Mouse (Mus musculus) lung, adult 18-20 months (tissue): ENCODE measurements around the gene Kcnma1.

ENCODE experiments used
- DNase-seq, 2 experiments: peaks; one replicate each; pipeline ENCODE4 v3.0.0; 2022; ENCODE audit warnings: mixed read lengths in 2 of 2

The Kcnma1 gene

DNA sequence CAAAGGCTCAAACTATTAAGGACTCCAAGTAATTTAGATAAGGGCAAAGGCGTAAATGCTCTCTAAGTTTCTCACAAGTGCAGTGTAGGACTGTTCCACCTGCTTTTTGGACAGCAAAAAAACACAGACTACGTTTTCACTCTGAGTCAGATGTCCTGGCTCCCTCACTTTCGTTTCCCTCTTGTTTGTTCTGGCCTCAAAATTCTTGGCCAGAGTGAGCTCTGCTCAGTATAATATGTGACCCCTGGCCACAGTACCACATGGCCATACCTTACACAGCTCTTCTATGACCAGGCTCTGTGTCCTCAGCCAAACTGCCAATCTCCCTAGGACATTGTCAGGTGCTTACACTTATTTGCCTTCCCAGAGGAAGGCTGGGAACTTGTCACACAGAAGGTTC lies 241.6 kb downstream of the Kcnma1 start:
- DNase-seq, result no peak

DNA sequence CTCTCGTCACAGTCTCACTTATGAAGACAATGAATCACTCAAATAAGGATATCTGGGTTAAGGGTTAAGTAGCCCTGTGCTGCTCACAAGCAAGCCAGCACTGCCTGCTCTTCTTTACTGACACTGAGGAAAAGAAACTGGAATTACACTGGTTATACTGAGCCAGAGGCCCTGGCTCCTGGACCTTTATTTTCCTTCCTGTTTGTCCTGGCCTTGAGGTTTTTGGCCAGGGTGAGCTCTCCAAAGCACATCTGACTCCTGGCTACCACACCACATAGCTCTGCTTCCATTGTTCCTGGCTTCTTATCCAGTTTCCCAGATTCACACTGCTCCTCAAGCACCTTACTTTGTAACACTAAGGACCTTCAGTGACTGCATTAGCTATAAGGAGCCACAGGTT lies 242.5 kb downstream of the Kcnma1 start:
- no peak for DNase-seq

DNA sequence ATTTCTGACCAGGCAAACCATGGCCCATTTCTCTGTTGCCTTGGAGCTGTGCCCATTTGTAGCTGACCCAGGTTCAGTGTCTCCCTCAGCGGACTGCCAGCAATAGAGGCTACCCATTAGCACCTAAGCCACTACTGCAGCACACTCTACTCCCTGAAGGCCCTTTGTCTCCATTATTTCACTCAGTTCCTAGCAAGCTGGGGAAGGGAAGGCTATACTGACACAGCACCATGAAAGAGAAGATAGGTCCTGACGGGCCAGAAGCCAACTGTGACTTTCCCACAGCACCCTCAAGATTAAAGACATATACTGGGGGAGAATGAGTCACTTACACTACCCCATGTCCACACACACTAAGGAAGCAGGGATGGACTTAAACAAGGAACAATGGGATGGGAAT lies 251.8 kb downstream of the Kcnma1 start:
- no peak for DNase-seq

DNA sequence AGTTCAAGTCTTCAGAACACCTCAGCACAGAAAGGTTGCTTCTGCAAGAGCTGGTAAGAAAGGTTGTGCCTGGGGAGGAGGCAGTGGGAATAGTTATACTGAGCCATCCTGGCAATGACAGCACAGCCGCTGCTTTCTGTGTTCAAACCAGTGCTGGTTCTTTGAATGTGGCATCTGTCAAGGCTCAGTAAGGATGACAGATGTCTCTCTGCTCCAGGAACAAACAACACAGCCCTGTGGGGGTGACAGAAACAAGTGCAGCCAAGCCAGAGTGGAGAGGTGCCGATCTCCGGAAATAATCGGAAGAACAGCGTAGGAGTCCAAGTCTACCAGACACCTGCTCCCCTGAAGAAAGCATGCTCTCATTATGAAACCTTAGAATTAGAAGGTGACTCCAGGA lies 254.7 kb downstream of the Kcnma1 start:
- DNase-seq, result no peak

DNA sequence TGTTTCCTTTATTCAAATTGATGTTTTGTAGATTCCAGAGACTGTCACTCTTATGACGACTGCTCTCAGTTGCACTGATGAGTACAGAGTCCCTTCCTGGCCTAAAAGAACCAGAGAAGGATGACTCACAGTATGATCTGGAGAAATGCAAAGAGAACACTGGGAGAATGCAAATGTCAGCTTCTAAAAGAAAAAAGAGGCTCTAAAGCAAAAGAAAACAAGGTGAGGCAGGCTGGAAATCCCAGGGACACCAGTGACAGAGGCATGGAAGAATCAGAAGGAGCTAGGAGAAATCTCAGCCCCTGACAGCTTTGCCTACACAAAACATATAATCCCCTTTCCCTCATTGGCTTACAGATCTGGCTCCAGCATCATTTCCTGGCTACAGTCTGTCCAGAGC lies 255.9 kb downstream of the Kcnma1 start:
- no peak for DNase-seq

DNA sequence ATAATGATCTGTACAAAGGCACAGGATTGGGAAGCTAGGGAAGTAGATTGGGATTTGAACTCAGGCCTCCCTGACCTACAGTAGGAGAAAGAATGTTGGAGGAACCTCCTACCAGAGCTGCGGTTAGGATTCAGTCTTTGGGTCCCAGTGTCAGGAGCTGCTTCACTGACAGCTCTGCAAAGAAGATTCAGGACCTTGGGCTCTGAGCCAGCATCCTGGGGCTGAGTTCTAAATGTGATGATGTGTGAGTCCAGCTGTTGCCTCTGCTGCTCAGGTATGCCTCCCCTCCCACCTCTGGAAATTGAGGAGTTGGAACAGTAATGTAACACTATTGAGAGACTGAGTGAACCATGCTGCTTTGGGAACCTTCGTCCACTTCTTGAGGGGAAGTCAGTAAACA lies 266.3 kb downstream of the Kcnma1 start:
- no peak for DNase-seq

DNA sequence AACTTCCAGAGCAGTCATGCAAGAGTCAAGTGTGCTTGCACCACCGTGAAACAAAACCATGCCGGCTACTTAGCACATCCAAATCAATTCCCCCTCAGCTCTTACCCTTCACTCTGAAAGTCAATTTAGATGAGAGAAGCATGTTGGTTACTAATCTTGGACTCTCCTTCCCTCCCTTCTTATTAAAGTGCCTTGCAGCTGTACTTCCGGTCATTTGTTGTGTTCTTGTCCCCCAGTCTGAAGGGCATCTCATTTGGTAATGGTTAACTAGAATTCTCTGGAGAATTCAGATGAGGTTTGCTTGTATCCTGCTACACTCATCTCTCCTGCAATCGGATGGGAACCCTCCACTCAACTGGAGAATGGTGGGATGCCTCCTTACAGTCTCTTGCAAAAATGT lies 267.3 kb downstream of the Kcnma1 start:
- no peak for DNase-seq

DNA sequence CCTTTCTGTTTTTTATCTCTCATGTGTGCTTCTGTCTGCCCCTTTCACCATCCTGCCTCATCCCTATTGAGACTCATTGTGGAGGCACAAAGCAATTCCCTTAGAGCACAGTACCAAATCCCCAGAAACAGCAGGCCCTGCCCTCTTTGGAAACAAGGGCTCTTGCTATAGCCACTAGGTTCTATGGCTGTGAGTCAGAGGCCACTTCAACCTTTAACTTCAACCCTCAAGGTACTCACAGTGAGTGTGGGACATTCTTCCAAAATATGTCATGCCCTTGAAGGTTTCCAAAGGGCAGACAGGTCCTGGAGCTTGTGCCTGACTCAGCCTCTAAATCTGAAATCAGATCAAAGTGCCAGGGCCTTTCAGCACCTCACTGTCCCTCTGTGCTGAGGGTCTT lies 272.8 kb downstream of the Kcnma1 start:
- DNase-seq, result peak in 1 of 2 experiments; percentile 1

DNA sequence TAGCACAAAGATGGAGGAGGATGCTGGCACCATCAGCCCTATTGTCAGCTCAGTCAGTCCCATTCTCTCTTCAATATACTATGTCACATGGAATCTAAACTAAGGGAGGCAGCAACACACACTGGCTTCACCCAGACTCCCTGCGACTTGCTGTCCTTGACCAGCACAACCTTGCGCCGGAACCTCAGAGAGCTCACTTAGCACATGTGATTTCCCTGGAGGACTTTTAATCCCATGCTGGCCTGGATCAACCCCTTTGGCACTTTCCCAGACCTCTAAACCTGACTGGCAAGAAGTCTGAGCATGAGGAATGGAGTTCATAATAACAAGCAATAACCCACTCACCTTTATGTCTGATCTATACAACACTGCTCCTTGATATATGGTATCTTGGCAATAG lies 280.1 kb downstream of the Kcnma1 start:
- no peak for DNase-seq

DNA sequence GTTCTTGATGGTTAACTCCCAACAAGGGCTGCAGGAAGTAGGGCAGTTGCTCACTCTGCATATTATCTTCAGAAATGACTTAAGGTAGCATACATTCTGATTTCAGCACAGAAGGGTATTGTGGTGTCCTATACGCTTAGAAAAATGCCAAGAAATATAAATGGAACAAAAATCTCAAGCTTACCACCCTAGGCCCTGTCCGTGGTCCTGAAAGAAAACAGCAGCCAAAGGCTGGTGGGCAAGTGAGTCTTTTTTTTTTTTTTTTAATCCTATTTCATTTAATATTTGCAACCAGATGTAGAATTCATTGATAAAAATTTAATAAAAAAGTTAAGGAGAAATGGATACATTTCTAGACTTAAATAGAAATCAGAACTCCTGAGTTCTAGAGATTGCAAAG lies 284.9 kb downstream of the Kcnma1 start:
- DNase-seq, result no peak

DNA sequence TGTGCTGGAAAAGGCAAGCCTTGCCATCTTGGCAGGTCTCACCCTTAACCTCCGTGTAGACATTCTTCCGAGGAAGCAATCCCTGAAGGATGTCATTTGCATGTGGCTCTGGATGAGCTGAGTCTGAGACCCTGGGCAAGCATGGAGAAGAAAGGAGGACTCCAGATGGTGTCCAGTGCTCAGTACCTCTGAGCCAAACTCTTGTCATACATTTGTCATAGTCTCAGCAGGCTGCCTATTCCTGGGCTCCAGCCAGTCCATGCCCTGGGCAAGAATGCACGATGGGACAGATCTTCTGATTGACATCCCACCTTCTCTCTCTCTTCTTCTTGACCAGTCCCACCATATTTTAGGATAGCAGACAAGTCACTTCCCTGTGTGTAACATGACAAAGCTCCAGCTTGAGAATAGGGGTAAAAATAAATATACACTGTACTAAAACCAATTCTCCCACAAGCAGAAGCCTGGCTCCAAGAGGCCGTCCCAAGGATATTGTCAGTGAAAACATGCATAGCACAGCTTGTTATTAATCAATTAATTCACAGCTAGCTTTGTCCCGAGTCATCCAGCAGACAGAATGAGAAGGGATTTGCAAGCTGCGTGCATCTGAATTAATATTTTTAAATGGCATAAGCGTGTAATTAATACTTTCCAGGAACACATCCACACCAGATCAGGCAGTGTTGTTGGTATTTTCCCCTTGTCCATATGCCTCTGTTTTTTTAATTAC lies 290.4 kb downstream of the Kcnma1 start:
- DNase-seq, result no peak

DNA sequence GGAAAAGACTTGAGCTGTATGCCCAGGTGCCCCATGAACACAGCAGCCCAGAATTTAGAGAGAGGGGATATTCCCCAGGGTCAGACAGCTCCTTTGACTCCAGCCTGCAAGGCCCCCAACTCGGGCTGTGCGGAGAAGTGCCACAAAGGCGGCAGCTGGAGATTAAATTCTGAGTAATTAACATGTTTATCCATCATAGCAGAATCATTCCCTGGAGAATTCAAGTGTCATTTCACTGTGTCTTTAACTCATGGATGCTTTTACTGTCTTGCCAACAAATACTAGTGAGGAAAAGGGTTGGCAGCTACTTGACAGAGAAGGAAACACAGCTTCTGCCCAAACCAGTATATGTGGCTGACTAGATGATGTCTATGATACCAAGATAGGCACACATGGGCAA lies 295.0 kb downstream of the Kcnma1 start:
- no peak for DNase-seq

DNA sequence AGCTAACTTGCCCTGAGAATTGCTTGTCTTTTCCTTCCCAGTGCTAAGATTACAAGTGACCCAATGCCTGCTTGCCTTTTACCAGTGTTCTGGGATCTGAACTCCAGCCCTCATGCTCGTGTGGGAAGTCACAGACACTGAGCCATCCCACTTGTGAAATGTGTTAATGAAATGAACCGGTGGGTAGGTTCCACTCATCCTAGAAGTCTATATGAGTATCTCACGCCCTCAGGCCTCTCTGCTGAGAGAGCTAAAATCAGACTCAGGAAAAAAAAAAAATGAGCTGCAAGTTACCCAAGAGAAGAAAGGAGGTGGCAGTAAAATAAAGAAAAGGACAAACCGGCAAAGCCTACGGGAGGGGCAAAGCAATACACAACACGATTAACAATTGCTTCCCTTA lies 295.6 kb downstream of the Kcnma1 start:
- DNase-seq, result no peak

DNA sequence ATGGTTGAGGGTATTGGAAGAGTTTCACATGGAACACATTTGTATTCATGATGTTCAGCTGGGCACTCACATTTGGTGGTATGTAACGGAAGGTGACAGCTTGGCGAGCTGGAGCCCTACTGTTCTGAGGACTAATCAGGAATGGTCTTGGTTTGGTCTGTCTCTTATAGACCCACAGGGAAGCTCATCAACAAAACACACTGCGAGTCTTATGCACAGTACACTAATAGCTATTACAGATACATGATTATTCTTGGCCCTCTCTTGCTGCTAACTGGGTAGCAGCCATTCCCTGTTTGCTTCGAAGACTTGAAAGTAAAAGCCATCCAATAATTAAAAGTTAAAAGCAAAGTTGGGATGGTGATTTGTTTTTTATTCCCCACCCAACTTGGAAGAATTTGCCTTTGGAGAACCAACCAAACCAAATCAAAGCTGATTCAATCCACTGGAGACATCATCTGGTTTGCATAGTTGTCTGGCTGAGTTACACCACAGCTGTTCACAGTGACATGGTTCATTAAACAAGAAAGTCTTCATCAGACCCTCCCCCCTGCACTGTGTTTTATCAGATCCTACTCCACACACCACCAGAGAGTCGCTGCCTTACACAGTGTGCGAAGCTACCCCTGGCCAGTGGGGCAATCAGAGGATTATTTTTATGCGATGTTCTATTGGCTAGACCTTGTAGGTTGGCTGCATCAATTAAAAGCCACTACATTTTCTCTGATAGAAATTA lies 299.7 kb downstream of the Kcnma1 start:
- DNase-seq, result no peak

DNA sequence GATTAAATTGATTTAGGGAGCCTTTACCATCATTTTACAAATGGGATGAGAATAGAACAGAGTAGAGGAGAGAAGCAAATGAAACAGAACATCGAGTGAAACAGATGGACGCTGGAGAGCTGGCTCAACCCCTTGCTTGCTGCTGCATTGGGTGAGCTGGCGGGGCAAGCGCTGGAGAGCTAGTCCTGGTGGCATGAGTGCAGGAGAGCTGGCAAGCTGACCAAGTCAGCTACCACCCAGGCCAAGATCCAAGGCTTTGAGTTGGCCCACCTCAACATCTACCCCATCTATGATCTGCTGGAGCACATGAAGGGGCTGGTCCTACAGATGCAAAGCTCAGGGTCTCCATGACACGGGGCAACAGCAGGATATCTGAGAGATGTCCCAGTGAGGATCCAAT lies 301.4 kb downstream of the Kcnma1 start:
- DNase-seq, result no peak

DNA sequence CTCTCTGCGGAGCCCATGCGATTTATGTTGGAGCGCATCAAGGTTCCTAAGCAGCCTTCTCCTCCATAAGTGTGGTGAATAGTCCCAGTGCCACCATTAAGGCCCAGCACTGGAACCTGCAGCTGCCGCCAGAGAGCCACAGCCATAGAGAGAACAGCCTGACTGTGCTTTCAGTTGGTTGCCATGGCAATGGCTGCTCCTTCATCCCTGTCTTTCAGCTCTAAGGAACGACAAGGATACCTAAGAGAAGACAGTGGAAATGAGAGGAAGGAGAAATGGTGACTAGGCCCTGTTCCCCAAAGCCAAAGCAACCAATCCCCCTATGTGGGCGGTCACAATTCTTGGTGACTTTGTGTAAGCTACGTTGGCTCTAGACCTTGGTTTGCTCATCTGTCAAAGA lies 303.3 kb downstream of the Kcnma1 start:
- no peak for DNase-seq

DNA sequence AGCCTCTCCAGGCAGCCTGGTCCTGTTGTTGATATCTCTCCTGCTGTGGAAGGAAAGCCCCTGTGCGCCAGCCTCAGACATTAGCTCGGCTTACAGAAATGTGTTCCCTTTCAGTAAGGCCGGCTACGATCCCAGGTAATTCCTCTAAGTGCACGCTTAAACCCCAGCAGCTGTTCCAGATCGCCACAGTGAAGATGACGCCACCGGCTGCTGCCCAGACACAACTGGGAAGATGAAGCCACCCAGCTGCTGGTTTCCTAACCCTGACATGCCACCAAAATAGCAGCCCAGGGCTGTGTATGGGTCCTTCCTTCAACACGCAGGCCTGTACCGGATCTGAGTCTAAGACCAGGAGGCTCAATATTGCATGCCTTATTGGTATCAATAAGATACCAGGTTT lies 307.5 kb downstream of the Kcnma1 start:
- DNase-seq, result peak; percentile 4 to 7

DNA sequence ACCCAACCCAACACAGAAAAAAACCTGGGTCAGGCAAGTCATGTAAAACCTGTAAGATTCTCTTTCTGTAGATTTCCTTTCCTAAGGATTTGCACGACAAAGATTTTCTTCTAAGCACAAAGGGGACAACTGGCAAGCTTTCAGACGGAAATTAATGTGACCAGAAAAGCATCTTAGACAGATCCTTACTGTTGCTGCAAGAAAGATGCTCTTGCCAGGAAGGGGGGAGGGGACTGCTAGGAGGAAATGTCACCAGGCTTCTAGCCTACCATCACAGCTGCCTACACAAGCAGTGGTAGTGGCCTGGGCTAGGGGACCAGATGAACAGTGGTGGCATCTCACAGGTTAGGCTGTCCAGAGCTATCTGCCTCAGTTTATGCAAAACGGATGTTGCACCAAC lies 308.6 kb downstream of the Kcnma1 start:
- DNase-seq, result no peak

DNA sequence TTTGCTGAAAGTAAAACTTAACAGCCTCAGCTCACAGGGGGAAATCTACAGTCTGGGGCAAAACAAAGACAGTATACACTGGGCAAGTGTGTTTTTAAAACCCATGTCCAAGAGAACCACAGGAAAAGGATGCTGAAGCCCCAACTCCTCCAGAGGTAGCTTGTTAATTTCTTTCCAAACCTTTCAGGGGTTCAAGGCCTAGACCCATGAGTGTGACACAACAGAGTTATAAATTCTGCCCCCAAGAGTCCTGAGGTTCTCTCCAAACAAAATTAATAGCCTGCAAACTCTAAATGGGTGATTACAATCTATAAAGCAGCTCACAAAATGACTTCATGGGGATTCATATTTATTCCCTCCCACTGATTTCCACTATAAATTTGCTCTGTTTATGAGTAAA lies 310.0 kb downstream of the Kcnma1 start:
- no peak for DNase-seq

DNA sequence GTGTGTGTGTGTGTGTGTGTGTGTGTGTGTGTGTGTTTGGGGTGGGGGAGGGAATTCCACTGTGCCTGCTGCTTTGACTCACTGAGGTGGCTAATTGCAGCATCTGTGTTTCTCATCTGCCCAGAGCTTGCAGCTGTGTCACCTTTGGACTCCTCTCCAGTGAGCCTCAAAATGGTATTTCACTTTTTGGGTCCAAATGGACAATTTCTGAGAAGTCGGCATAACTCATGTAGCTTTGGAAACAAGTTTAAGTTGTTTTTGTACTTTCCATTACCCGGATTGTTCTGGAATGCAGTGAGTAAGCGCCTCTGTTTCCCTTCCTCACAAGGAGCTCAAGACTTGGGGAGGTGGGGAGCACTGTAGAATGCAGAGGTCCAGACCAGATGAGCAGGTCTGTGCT lies 317.9 kb downstream of the Kcnma1 start:
- no peak for DNase-seq

DNA sequence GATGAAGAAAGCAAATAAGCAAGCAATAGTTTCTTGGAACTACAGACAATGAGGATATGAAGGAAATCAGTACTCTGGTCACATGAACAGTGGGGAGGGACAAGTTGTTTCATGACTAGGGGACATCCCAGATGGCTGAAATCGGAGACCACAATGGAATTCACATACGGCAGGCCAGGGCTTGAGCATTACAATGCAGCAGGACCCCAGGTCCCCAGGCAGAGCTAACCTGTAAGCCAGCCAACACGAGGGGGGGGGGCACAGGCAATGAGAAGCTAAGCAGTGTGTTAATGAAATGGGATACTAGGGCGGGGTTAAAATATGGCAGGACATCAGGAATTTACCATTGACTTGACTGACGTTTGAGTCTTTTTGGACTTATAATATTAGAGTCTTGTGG lies 324.6 kb downstream of the Kcnma1 start:
- DNase-seq, result no peak

DNA sequence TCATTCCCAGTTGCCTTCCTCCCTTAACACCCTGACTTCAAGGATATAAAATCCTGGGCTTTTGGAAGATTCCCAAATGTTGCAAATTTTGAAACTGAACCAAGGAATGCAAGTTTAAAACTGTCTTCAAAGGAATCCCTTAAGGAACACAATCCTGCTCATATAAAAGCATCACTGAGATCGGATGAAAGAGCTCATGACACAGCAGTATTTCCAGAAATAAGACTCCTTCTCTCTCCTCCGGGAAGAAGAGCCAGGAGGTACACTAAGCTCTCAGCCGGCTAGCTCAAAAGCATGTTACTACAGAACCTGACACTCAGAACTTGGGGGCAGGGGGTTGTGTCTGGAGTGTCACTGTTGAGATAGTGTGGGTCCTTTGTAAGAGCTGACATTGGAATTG lies 325.8 kb downstream of the Kcnma1 start:
- DNase-seq, result no peak

DNA sequence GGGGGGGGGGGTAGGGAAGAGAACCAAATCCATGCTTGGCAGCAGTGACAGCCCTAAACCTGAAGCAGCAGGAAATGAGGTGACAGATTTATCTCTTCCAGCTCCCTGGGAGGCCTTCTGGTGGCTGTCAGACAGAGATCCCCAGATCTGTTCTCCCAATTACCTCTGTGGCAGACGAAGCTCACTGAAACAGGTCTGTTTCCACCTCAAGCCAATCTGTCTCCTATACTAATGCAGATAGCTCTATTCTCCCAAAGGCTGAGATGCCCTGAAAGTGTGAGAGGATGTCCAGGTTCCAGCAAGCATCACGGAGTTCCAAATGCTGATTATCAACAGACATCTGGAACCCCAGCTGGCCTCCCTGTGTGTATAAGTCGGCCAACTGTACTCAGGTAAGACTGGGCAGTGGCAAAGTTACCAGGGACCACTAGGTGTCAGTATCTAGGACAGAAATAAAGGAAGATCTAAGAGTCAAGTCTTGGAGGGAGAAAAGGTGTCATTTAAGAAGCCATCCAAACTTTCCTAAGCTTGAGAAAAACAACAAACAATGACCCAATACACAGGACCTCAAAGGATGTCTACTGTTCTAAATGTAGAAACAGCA lies 329.7 kb downstream of the Kcnma1 start:
- no peak for DNase-seq

DNA sequence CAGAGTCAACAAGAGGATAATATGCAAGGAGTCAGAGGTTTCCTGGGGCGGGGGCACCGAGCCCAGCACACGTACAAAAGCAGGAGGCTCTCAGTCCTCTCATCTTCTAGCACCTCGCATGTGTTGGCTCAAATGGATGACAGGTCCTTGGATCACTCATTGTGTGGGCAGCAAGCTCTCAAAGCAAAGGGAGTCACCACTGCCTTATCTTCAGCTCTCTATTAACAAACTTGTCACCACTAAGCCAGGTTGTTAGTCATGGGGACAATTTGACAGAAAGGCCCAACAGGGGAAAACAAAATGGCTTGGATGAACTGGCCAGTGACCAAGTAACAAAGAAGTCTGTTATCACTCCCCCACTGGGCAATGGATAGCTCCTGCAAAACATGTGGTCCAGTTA lies 331.5 kb downstream of the Kcnma1 start:
- DNase-seq, result no peak
